Mouse (Mus musculus) stomach, postnatal 0 days (tissue): Measurements from ENCODE around the gene Dnajb7. TPM values are rescaled to one million over a fixed set of nuclear protein-coding genes. Genes with fewer than 3 reads are reported as not detected.

Source experiments
- ATAC-seq: fragments of 200-750 bp; cut with Nextera tagmentation; 2 replicates; pipeline ENCODE4 v1.8.0; 2017; ENCODE audit not compliant: low FRiP score, low TSS enrichment
- DNase-seq: peaks from one replicate; pipeline ENCODE4 v3.0.0-alpha.2; 2016; ENCODE audit warnings: low spot score
- H3K27ac ChIP-seq: fragments of 300-500 bp; sonication (generic); replicated peaks from 2 replicates; pipeline ENCODE4 v1.5.1; 2014; ENCODE audit warnings: mild to moderate bottlenecking, control low read depth
- H3K27me3 ChIP-seq: fragments of 300-500 bp; sonication (generic); 2 replicates; pipeline ENCODE4 v1.6.1; 2014; ENCODE audit warnings: low read length; ENCODE audit not compliant: control insufficient read depth, insufficient read depth
- H3K36me3 ChIP-seq: fragments of 300-500 bp; sonication (generic); 2 replicates; pipeline ENCODE4 v1.6.1; 2014; ENCODE audit warnings: low read length, mixed read lengths; ENCODE audit not compliant: control insufficient read depth, insufficient read depth
- H3K4me1 ChIP-seq: fragments of 300-500 bp; sonication (generic); replicated peaks from 2 replicates; pipeline ENCODE4 v1.6.1; 2014; ENCODE audit warnings: antibody characterized with exemption; ENCODE audit not compliant: control insufficient read depth, insufficient read depth
- H3K4me2 ChIP-seq: fragments of 300-500 bp; sonication (generic); replicated peaks from 2 replicates; pipeline ENCODE4 v1.6.1; 2014; ENCODE audit warnings: low read depth, mild to moderate bottlenecking, control low read depth, moderate library complexity
- H3K4me3 ChIP-seq: fragments of 300-500 bp; sonication (generic); 2 replicates; pipeline ENCODE4 v1.5.1; 2014; ENCODE audit warnings: low read depth, low read length, control low read depth
- H3K9ac ChIP-seq: fragments of 300-500 bp; sonication (generic); 2 replicates; pipeline ENCODE4 v1.6.1; 2014; ENCODE audit warnings: mild to moderate bottlenecking, low read length, control low read depth, mixed read lengths
- H3K9me3 ChIP-seq: fragments of 300-500 bp; sonication (generic); 2 replicates; pipeline ENCODE4 v1.6.1; 2016; ENCODE audit warnings: low read length; ENCODE audit not compliant: control insufficient read depth
- CTCF ChIP-seq: IDR thresholded peaks from 2 replicates; pipeline ENCODE4 v1.5.1; 2016; ENCODE audit warnings: antibody characterized with exemption, low read depth, mild to moderate bottlenecking, moderate library complexity
- EP300 ChIP-seq: optimal IDR thresholded peaks from 2 replicates; pipeline ENCODE3; 2016; ENCODE audit warnings: antibody characterized with exemption
- WGBS: fragments of 180-500 bp; shearing (Covaris S2); extraction: QIAGEN DNeasy Blood & Tissue Kit; methylation state at CpG from one replicate; pipeline ENCODE4 v1.1.7; 2014; 5-methylcytosine and 5-hydroxymethylcytosine counted together
- polyA plus RNA-seq: library from polyadenylated mRNA; unstranded; fragments of >200 nt; fragmentation: Nextera tagmentation; extraction: Ambion mirVana; gene quantifications from 2 replicates; pipeline ENCODE4 v1.2.1, GENCODE M21; 2015

Gene Dnajb7
- polyA plus RNA-seq, 1 experiment from 2014 or later, result 0.70 TPM

- Histone ChIP-seq H3K4me3 (peak within 1 kb of the TSS; percentile 99), H3K9ac (peak within 1 kb of the TSS; percentile 97), H3K4me1 (no peaks in the 10 kb centered on the region; the same call in 1 of the 2 replicates), H3K27ac (peak within 1 kb of the TSS; percentile 94), H3K36me3 (no peaks in the 10 kb centered on the region), H3K4me2 (peak within 1 kb of the TSS; percentile 67), H3K27me3 (no peaks in the 10 kb centered on the region), H3K9me3 (no peaks in the 10 kb centered on the region)
- TF ChIP-seq EP300 (peak; percentile 93), CTCF (no peak)
- DNase-seq (peak; percentile 98), ATAC-seq (peak; percentile 100)
- under 1% methylated on average over 50 of the region's 50 CpGs for WGBS
These were observed 8.3 kb downstream of the Dnajb7 start, which contains the start of the genes St13 and Xpnpep3 for GRCm38 (mm10) chr15:81399638-81400315. St13 (minus strand) TSS chr15:81400077. Xpnpep3 (plus strand) TSS chr15:81400138.

GRCm38 (mm10) chr15:81399297-81399637 lies 8.8 kb downstream of the Dnajb7 start:
- peak overlapping the region; percentile 99 for H3K4me3 ChIP-seq
- no peaks in the 10 kb centered on the region for H3K36me3 ChIP-seq
- H3K27me3 ChIP-seq, result no peaks in the 10 kb centered on the region
- H3K9ac ChIP-seq, result peak overlapping the region; percentile 97
- no peaks in the 10 kb centered on the region for H3K9me3 ChIP-seq
- no peak for ATAC-seq
- peak overlapping the region; percentile 67 for H3K4me2 ChIP-seq
- H3K4me1 ChIP-seq, result no peaks in the 10 kb centered on the region; the same call in 1 of the 2 replicates
- DNase-seq, result no peak
- under 1% methylated on average over 21 of the region's 21 CpGs for WGBS
- H3K27ac ChIP-seq, result peak overlapping the region; percentile 94
- TF ChIP-seq CTCF (no peak), EP300 (no peak)

- Histone ChIP-seq H3K4me2 (peak overlapping the region; percentile 67), H3K4me3 (peak overlapping the region; percentile 99), H3K4me1 (no peaks in the 10 kb centered on the region; the same call in 1 of the 2 replicates), H3K9me3 (no peaks in the 10 kb centered on the region), H3K36me3 (no peaks in the 10 kb centered on the region), H3K27ac (no peak overlapping the region), H3K9ac (peak overlapping the region; percentile 97; the same call in 1 of the 2 replicates), H3K27me3 (no peaks in the 10 kb centered on the region)
- ATAC-seq, result no peak
- TF ChIP-seq CTCF (no peak), EP300 (no peak)
- DNase-seq, result no peak
These were observed 9.9 kb downstream of the Dnajb7 start for GRCm38 (mm10) chr15:81398189-81398588.

GRCm38 (mm10) chr15:81394211-81394915 lies 13.7 kb downstream of the Dnajb7 start:
- Histone ChIP-seq H3K4me3 (no peak overlapping the region), H3K9me3 (no peaks in the 10 kb centered on the region), H3K36me3 (peaks cover 10% of the 10 kb centered on the region; the same call in 1 of the 2 replicates), H3K4me2 (no peak overlapping the region), H3K9ac (no peak overlapping the region), H3K27me3 (no peaks in the 10 kb centered on the region), H3K4me1 (no peaks in the 10 kb centered on the region; the same call in 1 of the 2 replicates), H3K27ac (no peak overlapping the region)
- ATAC-seq, result no peak
- no peak for TF ChIP-seq EP300
- no peak for TF ChIP-seq CTCF
- no peak for DNase-seq
- 62% methylated on average over 8 of the region's 8 CpGs for WGBS

- DNase-seq, result no peak
These were observed 15.1 kb downstream of the Dnajb7 start for GRCm38 (mm10) chr15:81392997-81393396.

GRCm38 (mm10) chr15:81386327-81386726 lies 21.8 kb downstream of the Dnajb7 start:
- DNase-seq, result no peak
- Histone ChIP-seq H3K9ac (no peak overlapping the region), H3K9me3 (no peaks in the 10 kb centered on the region), H3K27me3 (no peaks in the 10 kb centered on the region), H3K36me3 (peaks cover 35% of the 10 kb centered on the region), H3K4me3 (no peak overlapping the region), H3K27ac (no peak overlapping the region), H3K4me1 (no peaks in the 10 kb centered on the region), H3K4me2 (no peak overlapping the region)
- WGBS, result 95% methylated on average over 5 of the region's 5 CpGs
- TF ChIP-seq EP300 (no peak), CTCF (peak; percentile 43)
- ATAC-seq, result no peak

More at GRCm38 (mm10) chr15:81392997-81393396, 15.1 kb downstream of the Dnajb7 start:
- Histone ChIP-seq H3K4me2 (no peak overlapping the region), H3K9ac (no peak overlapping the region), H3K4me3 (no peak overlapping the region), H3K36me3 (peaks cover 12% of the 10 kb centered on the region; the same call in 1 of the 2 replicates), H3K27me3 (no peaks in the 10 kb centered on the region), H3K27ac (no peak overlapping the region), H3K9me3 (no peaks in the 10 kb centered on the region), H3K4me1 (no peaks in the 10 kb centered on the region; the same call in 1 of the 2 replicates)
- TF ChIP-seq EP300, result no peak
- TF ChIP-seq CTCF, result no peak
- ATAC-seq, result no peak
